Mouse (Mus musculus) erythroid progenitor cell, adult 5-6 weeks (primary cell): ENCODE measurements around the gene Traf4. TPM values are rescaled to one million over a fixed set of nuclear protein-coding genes. Genes with fewer than 3 reads are reported as not detected.

Experiments
- ATAC-seq: replicated peaks from 2 replicates; pipeline ENCODE4 v1.8.0; 2016; ENCODE audit warnings: moderate number of reproducible peaks, mild to moderate bottlenecking, moderate TSS enrichment, inconsistent platforms; ENCODE audit not compliant: poor library complexity, low FRiP score, severe bottlenecking
- total RNA-seq, 2 experiments: library from RNA; stranded (forward) in 1 of 2; stranded (reverse) in 1 of 2; fragments of 150-400 nt in 1 of 2; fragments of 186-747, 209-891 nt in 1 of 2; gene quantifications; 2 replicates each; pipeline versions ENCODE4 v1.2.3 to v1.2.4; 2015 to 2017; ENCODE audit warnings: low replicate concordance in 2 of 2

Gene Traf4
- total RNA-seq, 2 experiments from 2014 or later, result 11.3 to 16.1 TPM

DNA sequence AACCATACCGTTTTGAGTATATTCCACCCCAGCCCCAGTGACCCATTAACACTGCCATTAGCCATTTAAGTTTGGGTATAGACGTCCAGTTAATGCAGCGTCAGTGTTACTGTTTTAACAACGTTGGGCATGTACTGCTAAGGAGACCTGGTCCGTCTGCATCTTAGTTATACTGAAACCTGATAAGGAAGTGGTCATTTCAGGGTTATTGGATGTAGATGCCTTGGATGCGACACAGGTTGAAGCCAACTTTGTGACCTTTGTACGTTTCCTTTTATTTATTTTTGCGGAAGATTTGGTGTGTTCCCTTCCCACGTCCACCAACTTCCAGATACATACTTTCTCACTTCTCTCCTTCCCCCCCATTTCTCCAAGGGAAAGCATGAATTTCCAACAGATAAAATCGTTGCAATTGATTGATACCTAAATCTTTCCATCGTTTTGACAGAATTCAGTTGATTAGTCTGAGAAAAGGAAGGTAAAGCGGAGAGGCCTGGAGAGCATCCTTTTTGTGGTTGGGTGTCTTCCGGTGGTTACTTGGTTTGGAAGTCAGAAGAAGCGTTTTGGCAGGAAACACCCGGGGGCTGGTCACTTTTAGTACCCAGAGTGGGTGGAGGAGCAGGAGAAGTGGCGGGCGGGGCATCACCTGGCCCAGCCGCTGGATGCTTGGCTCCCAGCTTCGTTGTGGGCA is 50.6 kb downstream of the Traf4 start:
- ATAC-seq, result no peak

DNA sequence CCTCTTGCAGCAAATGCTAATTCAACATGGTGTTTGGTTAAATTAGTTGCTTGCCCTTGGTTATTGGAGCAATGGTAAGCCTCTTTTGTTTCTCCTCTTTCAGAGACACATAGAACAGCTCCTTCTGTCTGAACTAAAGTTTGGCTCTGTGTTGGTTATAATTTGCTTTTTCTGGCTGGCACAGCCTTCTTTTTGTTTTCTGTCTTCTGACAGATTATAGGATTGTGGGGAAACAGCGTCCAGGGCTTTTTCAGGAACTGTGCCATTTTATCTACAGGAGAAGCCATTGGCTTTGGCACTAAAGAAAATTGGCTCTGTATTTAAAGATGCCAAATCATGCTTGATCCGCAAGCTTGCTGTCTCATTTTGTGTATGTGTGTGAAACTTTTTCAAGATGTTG is 51.8 kb downstream of the Traf4 start:
- ATAC-seq, result no peak

Other genes starting within 250 kb of the Traf4 start
- gene Sez6, start 234.8 kb downstream of the Traf4 start, total RNA-seq (2015; ENCODE audit: low replicate concordance), result not detected in 2 replicates
- gene Sez6, start 234.8 kb downstream of the Traf4 start, total RNA-seq (2017; ENCODE audit: low replicate concordance), result not detected in 2 replicates
- gene Phf12, start 182.8 kb downstream of the Traf4 start, total RNA-seq (2015; ENCODE audit: low replicate concordance), result 45.7 and 92.3 TPM in 2 replicates
- 27.2 and 39.9 TPM in 2 replicates for gene Phf12, start 182.8 kb downstream of the Traf4 start, total RNA-seq (2017; ENCODE audit: low replicate concordance)
- 10.1 and 10.8 TPM in 2 replicates for gene Dhrs13, start 133.3 kb downstream of the Traf4 start, total RNA-seq (2015; ENCODE audit: low replicate concordance)
- 7.1 and 10.8 TPM in 2 replicates for gene Dhrs13, start 133.3 kb downstream of the Traf4 start, total RNA-seq (2017; ENCODE audit: low replicate concordance)
- 15.1 and 24.7 TPM in 2 replicates for gene Flot2, start 127.7 kb downstream of the Traf4 start, total RNA-seq (2015; ENCODE audit: low replicate concordance)
- 13.1 and 17.6 TPM in 2 replicates for gene Flot2, start 127.7 kb downstream of the Traf4 start, total RNA-seq (2017; ENCODE audit: low replicate concordance)
- 4.0 and 5.0 TPM in 2 replicates for gene Eral1, start 85.2 kb downstream of the Traf4 start, total RNA-seq (2015; ENCODE audit: low replicate concordance)
- gene Eral1, start 85.2 kb downstream of the Traf4 start, total RNA-seq (2017; ENCODE audit: low replicate concordance), result 3.6 and 6.7 TPM in 2 replicates
- 2.9 and 4.3 TPM in 2 replicates for gene Fam222b, start 70.9 kb downstream of the Traf4 start, total RNA-seq (2015; ENCODE audit: low replicate concordance)
- 0.45 and 1.5 TPM in 2 replicates for gene Fam222b, start 70.9 kb downstream of the Traf4 start, total RNA-seq (2017; ENCODE audit: low replicate concordance)
- 43.2 and 79.6 TPM in 2 replicates for gene Nek8, start 11.1 kb upstream of the Traf4 start, total RNA-seq (2015; ENCODE audit: low replicate concordance)
- 35.9 and 76.8 TPM in 2 replicates for gene Nek8, start 11.1 kb upstream of the Traf4 start, total RNA-seq (2017; ENCODE audit: low replicate concordance)
- gene Tlcd1, start 11.1 kb upstream of the Traf4 start, total RNA-seq (2015; ENCODE audit: low replicate concordance), result 174 and 194 TPM in 2 replicates
- gene Tlcd1, start 11.1 kb upstream of the Traf4 start, total RNA-seq (2017; ENCODE audit: low replicate concordance), result 107 and 197 TPM in 2 replicates
- gene Rpl23a, start 18.0 kb upstream of the Traf4 start, total RNA-seq (2015; ENCODE audit: low replicate concordance), result 1,034 and 1,190 TPM in 2 replicates
- gene Rpl23a, start 18.0 kb upstream of the Traf4 start, total RNA-seq (2017; ENCODE audit: low replicate concordance), result 811 and 1,012 TPM in 2 replicates
- 2.9 TPM in 1 of 2 replicates, not detected in the other for gene Rab34, start 22.8 kb upstream of the Traf4 start, total RNA-seq (2015; ENCODE audit: low replicate concordance)
- 2.6 and 7.1 TPM in 2 replicates for gene Rab34, start 22.8 kb upstream of the Traf4 start, total RNA-seq (2017; ENCODE audit: low replicate concordance)
- gene Proca1, start 27.8 kb upstream of the Traf4 start, total RNA-seq (2015; ENCODE audit: low replicate concordance), result not detected in 2 replicates
- gene Proca1, start 27.8 kb upstream of the Traf4 start, total RNA-seq (2017; ENCODE audit: low replicate concordance), result not detected in 2 replicates
- gene Sdf2, start 80.2 kb upstream of the Traf4 start, total RNA-seq (2015; ENCODE audit: low replicate concordance), result 39.6 and 52.4 TPM in 2 replicates
- gene Sdf2, start 80.2 kb upstream of the Traf4 start, total RNA-seq (2017; ENCODE audit: low replicate concordance), result 15.8 and 21.6 TPM in 2 replicates
- 22.2 and 30.6 TPM in 2 replicates for gene Supt6, start 80.4 kb upstream of the Traf4 start, total RNA-seq (2015; ENCODE audit: low replicate concordance)
- 21.3 and 27.7 TPM in 2 replicates for gene Supt6, start 80.4 kb upstream of the Traf4 start, total RNA-seq (2017; ENCODE audit: low replicate concordance)
- 53.7 and 76.3 TPM in 2 replicates for gene 2610507B11Rik, start 96.2 kb upstream of the Traf4 start, total RNA-seq (2015; ENCODE audit: low replicate concordance)
- 77.1 and 80.1 TPM in 2 replicates for gene 2610507B11Rik, start 96.2 kb upstream of the Traf4 start, total RNA-seq (2017; ENCODE audit: low replicate concordance)
- gene BC030499, start 125.3 kb upstream of the Traf4 start, total RNA-seq (2015; ENCODE audit: low replicate concordance), result not detected in 2 replicates
- not detected in 2 replicates for gene BC030499, start 125.3 kb upstream of the Traf4 start, total RNA-seq (2017; ENCODE audit: low replicate concordance)
- gene Spag5, start 135.9 kb upstream of the Traf4 start, total RNA-seq (2015; ENCODE audit: low replicate concordance), result 234 and 259 TPM in 2 replicates
- gene Spag5, start 135.9 kb upstream of the Traf4 start, total RNA-seq (2017; ENCODE audit: low replicate concordance), result 464 and 490 TPM in 2 replicates
- 1.3 and 16.2 TPM in 2 replicates for gene Aldoc, start 157.4 kb upstream of the Traf4 start, total RNA-seq (2015; ENCODE audit: low replicate concordance)
- 2.4 and 3.0 TPM in 2 replicates for gene Aldoc, start 157.4 kb upstream of the Traf4 start, total RNA-seq (2017; ENCODE audit: low replicate concordance)
- 7.2 and 14.3 TPM in 2 replicates for gene Pigs, start 162.8 kb upstream of the Traf4 start, total RNA-seq (2015; ENCODE audit: low replicate concordance)
- gene Pigs, start 162.8 kb upstream of the Traf4 start, total RNA-seq (2017; ENCODE audit: low replicate concordance), result 3.6 and 3.9 TPM in 2 replicates
- 17.2 and 20.9 TPM in 2 replicates for gene Unc119, start 177.9 kb upstream of the Traf4 start, total RNA-seq (2015; ENCODE audit: low replicate concordance)
- gene Unc119, start 177.9 kb upstream of the Traf4 start, total RNA-seq (2017; ENCODE audit: low replicate concordance), result 7.9 and 8.3 TPM in 2 replicates
- gene Foxn1, start 221.0 kb upstream of the Traf4 start, total RNA-seq (2015; ENCODE audit: low replicate concordance), result not detected in 2 replicates
- gene Foxn1, start 221.0 kb upstream of the Traf4 start, total RNA-seq (2017; ENCODE audit: low replicate concordance), result not detected in 2 replicates